Mouse (Mus musculus) brain, embryonic 14.5 days (tissue): ENCODE measurements around the gene Gm28036. TPM values are rescaled to one million over a fixed set of nuclear protein-coding genes. Genes with fewer than 3 reads are reported as not detected.

Source experiments
- DNase-seq: peaks from one replicate; pipeline ENCODE4 v3.0.0-alpha.2; 2011; ENCODE audit warnings: low read depth
- CTCF ChIP-seq: fragments of 200-500 bp; IDR thresholded peaks from 2 replicates; pipeline ENCODE4 v1.5.1; 2012; ENCODE audit warnings: inconsistent platforms, mild to moderate bottlenecking, moderate library complexity, borderline replicate concordance; ENCODE audit not compliant: insufficient read depth, insufficient read length; ENCODE audit errors: extremely low read depth
- POLR2A ChIP-seq: fragments of 200-500 bp; IDR thresholded peaks from 2 replicates; pipeline ENCODE4 v1.6.1; 2012; ENCODE audit warnings: mild to moderate bottlenecking, inconsistent platforms, borderline replicate concordance; ENCODE audit not compliant: poor library complexity, insufficient read depth, insufficient read length, severe bottlenecking; ENCODE audit errors: extremely low read depth
- polyA plus RNA-seq: library from polyadenylated mRNA; depleted of rRNA; stranded (reverse); fragments of >200 nt; gene quantifications from 2 replicates; pipeline ENCODE4 v1.2.3, GENCODE M21; 2012; rRNA removed

The Gm28036 gene
- 13.2 and 13.9 TPM in 2 replicates for polyA plus RNA-seq

DNA sequence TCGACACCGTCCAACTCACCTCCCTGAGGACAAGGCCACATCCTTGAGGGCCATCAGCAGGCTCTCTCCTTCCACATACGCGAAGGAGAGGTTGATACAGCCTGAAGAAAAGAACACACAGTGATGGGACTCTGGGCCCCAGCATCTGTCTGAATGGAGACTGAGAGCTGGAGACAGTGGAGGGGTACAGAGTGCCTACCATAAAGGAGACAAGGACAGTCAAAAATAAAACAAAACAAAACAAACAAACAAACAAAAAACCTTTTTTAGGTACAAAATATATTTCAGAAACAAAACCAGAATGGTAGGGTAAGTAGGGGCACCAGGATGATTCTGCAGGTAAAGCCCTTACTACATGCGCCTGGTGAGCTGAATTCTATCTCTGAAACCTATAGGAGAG lies at the start of gene Gm28036:
Gene Gm28036 (minus strand): TSS at position 101 of the 400 bp plus-strand sequence.
- no peak for DNase-seq
- no peak for TF ChIP-seq CTCF
- TF ChIP-seq POLR2A = no peak

DNA sequence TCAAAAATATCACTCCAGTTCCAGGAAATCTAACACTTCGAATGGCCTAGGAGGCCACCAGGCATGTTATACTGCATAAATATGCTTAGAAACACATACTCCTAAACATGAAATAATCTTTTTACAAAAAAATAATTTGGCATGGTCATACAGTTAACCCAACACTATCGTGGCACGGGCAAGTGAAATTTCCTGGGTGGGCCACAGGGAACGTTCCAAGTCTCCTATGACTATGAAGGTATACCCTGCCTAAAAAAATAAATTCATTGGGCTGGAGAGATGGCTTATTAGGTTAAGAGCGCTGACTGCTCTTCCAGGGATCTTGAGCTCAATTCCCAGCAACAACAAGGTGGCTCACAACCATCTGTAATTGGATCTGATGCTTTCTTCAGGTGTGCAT lies 39.7 kb upstream of the Gm28036 start:
- no peak for DNase-seq
- TF ChIP-seq CTCF (no peak), POLR2A (no peak)

DNA sequence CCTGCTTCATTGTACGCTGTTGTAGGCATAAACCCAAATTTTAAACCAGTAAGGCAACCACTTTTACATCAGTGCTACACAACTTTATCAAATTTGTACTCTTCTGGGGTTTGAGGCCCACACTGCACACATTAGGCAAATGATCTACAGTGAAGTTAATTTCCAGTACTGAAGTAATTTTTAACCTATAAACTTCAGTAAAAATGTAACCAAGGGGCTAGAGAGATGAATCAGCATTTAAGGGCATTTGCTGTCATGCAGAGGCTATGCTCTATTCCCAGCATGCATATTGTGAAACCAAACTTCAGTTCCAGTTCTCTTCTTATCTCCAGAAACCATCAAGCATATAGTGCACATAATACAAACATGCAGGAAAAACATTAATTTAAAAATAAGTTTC lies 38.6 kb upstream of the Gm28036 start:
- TF ChIP-seq POLR2A = no peak
- no peak for TF ChIP-seq CTCF
- DNase-seq = no peak

DNA sequence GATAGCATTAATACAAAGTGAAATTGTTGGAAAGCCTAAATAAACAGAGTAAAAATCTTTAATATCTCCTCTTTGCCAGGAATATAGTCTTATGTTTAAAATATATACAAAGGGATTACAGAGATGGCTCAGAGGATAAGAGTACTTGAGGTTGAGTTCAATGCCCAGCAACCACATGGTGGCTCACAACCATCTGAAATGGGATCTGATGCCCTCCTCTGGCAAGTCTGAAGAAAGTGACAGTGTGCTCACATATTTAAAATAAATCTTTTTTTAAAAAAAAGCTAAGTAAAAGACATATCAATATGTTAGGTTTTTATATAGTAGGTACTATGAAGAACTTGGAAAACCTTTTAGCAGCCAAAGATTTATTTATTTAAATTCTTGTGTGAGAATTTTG lies 24.6 kb upstream of the Gm28036 start:
- DNase-seq = peak; percentile 14
- TF ChIP-seq POLR2A (no peak), CTCF (no peak)

DNA sequence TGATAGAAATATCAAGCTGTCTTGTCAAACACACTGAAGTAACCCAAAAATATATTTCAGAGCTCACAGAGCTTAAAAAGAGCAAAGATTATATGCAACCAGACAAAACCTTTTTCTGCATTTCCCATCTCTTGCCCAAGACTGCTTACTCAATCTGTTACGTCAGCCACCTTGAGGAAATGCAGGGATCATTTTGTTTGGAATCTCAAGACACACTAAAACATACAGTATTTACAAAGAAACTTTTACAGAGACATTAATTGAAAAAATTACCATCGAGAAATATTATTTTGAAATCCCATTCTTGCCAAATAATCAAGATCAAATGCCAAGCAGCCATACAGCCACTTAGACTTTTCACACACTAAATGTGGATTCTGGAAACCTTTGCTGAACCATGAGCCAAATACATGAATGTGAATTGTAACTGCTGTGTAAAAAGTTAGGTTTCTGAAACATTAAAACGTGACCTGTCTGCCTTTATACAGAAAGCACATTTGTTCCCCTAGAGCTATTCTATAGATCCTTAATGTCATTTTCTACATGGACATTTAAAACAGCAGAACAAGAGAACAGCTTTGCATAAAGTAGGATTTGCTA lies 20.5 kb upstream of the Gm28036 start:
- TF ChIP-seq CTCF = no peak
- no peak for TF ChIP-seq POLR2A
- DNase-seq = no peak

DNA sequence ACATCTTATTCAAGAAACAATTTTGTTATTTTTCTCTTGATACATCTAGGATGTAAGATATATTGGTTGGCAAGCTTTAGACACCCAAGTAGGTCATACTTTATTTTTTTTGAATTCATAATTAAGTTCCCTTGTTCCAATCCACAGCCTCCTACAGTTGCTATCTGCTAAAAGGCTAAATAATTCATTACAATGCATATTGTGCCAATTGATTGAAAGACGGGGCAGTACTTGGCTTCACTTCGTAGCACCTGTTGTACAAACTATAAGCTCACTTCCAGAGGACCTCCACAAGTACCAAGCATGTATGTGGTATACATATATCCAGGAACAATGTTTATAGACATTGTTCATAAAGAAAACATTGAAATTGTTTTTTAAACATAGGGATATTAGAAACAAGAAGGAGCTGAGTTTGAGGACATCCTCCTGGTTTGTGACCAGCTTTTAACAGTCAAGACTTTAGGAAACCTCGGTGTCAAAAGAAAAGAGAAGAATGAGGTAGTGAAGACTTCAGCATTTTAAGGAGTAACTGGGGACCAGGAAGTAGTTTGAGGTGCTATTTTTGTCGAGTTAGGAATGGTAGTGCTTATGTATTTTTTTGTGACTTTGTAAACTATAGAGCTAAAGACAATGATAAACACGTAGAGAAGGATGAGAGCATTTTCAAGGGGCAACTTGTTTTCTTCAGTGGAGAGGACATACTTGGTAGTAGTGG lies 19.5 kb upstream of the Gm28036 start:
- TF ChIP-seq POLR2A (no peak), CTCF (no peak)
- DNase-seq = no peak

DNA sequence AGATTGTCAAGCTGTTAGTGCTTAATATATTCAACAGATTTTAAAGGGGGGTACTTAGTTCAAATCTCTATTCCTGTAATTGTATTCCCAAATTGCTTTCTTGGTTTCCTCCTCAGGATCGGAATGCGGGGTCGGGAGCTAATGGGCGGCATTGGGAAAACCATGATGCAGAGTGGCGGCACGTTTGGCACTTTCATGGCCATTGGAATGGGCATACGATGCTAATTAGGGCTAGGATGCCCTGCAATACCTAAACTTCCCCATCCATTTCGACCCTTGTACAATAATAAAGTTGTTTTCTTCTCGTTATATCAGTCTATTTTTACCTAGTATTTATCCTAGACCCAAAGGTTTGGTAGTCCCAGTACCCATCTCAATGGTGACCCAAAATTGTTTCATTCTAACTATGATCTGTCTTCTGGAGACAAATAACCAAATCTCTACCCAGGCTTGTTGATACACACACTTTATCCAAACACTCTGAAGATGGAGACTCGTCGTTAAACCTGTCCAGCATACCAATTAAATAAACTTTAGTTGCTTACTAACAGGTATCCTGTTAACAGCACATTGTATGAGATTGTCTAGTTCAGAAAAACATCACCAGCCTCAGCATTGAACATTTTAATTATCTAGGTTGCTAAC lies 18.7 kb upstream of the Gm28036 start:
- no peak for DNase-seq
- no peak for TF ChIP-seq POLR2A
- no peak for TF ChIP-seq CTCF

DNA sequence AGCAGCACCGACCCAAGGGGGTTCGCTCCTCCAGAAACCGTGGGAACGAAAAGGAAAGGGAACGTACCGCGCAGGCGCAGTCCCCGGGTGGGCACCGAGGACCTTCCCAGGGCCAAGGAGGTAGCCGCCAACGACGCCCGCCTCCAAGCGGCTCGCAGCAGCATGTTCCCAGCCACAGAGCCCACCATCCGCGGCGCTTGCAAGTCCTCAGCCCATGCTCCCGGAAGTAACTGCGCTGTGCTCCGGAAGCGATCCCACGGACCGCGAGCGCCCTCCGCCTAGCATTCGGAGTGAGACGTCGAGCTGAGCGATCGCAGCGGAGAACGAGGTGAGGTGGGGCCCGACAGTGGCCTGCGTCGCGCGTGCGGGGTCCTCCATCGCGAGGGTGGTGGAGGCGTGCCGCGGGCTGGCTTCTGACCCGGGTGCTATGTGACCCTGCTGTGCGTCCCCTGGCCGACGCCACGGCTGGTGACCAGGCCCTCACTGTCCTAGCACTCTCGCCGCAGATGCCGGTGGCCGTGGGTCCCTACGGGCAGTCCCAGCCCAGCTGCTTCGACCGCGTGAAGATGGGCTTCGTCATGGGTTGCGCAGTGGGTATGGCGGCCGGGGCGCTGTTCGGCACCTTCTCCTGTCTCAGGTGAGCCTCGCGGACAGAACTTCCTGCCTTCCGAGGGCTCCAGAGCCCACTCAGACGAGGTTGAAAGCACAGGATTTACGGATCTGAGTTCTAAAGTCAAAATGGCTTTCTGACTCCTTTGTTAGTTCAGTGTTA lies 17.2 kb upstream of the Gm28036 start, which contains the start of the genes Romo1 and Nfs1:
Gene Romo1 (plus strand): TSS at position 87 of the 772 bp plus-strand sequence.
Gene Nfs1 (minus strand): TSS at position 234 of the 772 bp plus-strand sequence.
- TF ChIP-seq POLR2A = peak; percentile 62; the same call in 1 of the 2 replicates
- TF ChIP-seq CTCF = peak; percentile 38; the same call in 1 of the 2 replicates
- peak; percentile 99 for DNase-seq

DNA sequence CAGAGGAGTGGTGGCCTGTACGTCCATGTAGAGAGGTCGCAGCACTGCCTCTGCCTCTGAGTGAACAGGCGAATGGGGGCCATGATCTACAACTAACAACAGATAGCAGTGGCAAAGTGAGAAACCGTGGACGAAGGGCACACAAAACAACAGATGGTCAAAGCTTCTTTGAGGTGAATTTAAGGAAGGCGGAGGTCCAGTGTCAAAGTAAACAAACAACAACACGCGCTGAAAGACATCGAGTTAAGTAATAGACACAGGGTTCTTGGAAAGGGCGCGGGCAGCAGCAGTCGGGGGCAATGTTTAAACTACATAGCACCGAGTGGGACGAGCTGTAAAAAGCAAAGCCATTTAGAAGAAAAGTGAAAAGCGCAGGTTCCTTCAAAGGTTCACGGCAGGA lies 16.5 kb upstream of the Gm28036 start:
- no peak for DNase-seq
- TF ChIP-seq CTCF = no peak
- no peak for TF ChIP-seq POLR2A

DNA sequence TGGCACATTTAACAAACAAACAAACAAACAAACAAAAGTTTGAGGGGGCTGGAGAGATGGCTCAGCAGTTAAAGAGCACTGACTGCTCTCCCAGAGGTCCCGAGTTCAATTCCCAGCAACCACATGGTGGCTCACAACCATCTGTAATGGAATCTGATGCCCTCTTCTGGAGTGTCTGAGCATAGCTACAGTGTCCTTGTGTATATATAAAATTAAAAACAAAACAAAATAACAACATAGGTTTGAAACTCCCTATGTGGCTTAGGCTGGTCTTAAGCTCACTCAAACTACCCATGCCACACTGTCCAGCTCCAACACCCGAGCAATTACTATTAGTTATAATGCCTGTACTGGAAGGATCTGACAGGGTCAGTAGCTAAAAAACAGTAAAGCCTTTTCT lies 15.9 kb upstream of the Gm28036 start:
- DNase-seq = no peak
- no peak for TF ChIP-seq POLR2A
- no peak for TF ChIP-seq CTCF

DNA sequence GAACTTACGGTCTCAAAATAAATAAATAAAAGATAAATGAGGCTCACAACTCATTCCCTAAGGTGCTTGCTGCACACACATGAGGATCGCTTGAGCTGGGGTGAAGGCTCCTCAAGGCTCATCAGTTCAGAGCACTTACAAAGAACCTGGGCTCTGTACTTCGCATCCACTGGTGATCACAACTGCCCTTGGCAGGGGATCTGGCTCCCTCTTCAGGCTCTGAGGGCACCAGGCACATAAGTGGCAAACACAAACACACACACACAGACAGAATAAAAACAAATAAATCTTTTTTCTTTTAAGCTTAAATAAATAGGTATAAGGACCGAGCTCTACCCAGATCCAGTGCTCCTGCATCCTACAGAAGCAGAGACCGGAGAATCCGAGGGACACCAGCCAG lies 8.8 kb upstream of the Gm28036 start:
- TF ChIP-seq POLR2A = no peak
- peak; percentile 23; the same call in 1 of the 2 replicates for TF ChIP-seq CTCF
- no peak for DNase-seq

DNA sequence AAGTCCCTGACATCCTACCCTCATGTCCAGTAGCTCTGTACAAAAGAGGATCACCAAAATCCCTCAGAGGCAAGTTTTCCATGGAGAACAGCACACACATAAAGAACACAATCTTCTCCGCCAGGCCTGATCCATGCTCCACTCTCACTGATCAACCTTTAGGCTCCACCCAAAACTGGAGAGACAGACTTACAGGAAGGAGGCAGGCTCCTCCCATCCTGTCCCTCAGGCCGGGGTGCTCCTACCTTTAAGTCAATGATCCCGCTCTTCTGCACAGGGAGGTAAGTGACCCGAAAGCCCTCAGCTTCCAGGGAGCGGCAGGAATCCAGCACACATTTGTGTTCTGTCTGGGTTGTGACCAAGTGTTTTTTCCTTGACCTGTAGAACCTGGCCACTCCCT lies 7.3 kb upstream of the Gm28036 start:
- no peak for TF ChIP-seq CTCF
- no peak for TF ChIP-seq POLR2A
- DNase-seq = no peak
